Mouse (Mus musculus) myocyte (in vitro differentiated cells): ENCODE measurements around the gene Gna11. TPM values are rescaled to one million over a fixed set of nuclear protein-coding genes. Genes with fewer than 3 reads are reported as not detected.

Experiments used
- H3K27me3 ChIP-seq: one replicate; pipeline ENCODE4 v1.6.1; 2011; ENCODE audit not compliant: control insufficient read depth, insufficient read depth, insufficient read length
- H3K36me3 ChIP-seq: one replicate; pipeline ENCODE4 v1.6.1; 2011; ENCODE audit not compliant: control insufficient read depth, insufficient read depth
- H3K4me2 ChIP-seq: one replicate; pipeline ENCODE4 v1.6.1; 2011; ENCODE audit warnings: low read depth, control low read depth
- H3K4me3 ChIP-seq: one replicate; pipeline ENCODE4 v1.5.1; 2011; ENCODE audit warnings: mild to moderate bottlenecking, control low read depth, moderate library complexity
- H3K79me2 ChIP-seq: one replicate; pipeline ENCODE4 v1.6.1; 2011; ENCODE audit not compliant: control insufficient read depth, insufficient read depth
- H3ac ChIP-seq: one replicate; pipeline ENCODE4 v1.6.1; 2011; ENCODE audit not compliant: control insufficient read depth, insufficient read length
- CEBPB ChIP-seq: IDR thresholded peaks from 2 replicates; pipeline ENCODE4 v1.6.1; 2011; ENCODE audit warnings: mild to moderate bottlenecking, moderate library complexity; ENCODE audit not compliant: poor library complexity, insufficient read depth, severe bottlenecking
- E2F4 ChIP-seq: IDR thresholded peaks from one replicate; pipeline ENCODE4 v1.6.1; 2011; ENCODE audit warnings: mild to moderate bottlenecking, control low read depth, moderate library complexity; ENCODE audit not compliant: insufficient read depth
- MAX ChIP-seq: IDR thresholded peaks from one replicate; pipeline ENCODE4 v1.6.1; 2011; ENCODE audit warnings: low read depth, mild to moderate bottlenecking, control low read depth
- MYOD1 ChIP-seq, 3 experiments: IDR thresholded peaks; one replicate each; pipeline ENCODE4 v1.6.1; 2011; ENCODE audit warnings: control low read depth in 2 of 3, low read depth in 2 of 3, mild to moderate bottlenecking in 2 of 3, moderate library complexity in 1 of 3; ENCODE audit not compliant: insufficient read length in 2 of 3, control insufficient read depth in 1 of 3
- MYOG ChIP-seq, 3 experiments: IDR thresholded peaks; one replicate each; pipeline ENCODE4 v1.6.1; 2011; ENCODE audit warnings: control low read depth in 2 of 3, low read depth in 2 of 3, mild to moderate bottlenecking in 2 of 3; ENCODE audit not compliant: insufficient read length in 2 of 3, control insufficient read depth in 1 of 3, insufficient read depth in 1 of 3
- POLR2A ChIP-seq: IDR thresholded peaks from one replicate; pipeline ENCODE4 v1.6.1; 2011; ENCODE audit warnings: low read depth, mild to moderate bottlenecking, control low read depth, moderate library complexity; ENCODE audit not compliant: insufficient read length
- POLR2AphosphoS2 ChIP-seq: IDR thresholded peaks from one replicate; pipeline ENCODE4 v1.6.1; 2011; ENCODE audit warnings: low read depth, control low read depth; ENCODE audit not compliant: insufficient read length
- REST ChIP-seq: IDR thresholded peaks from one replicate; pipeline ENCODE4 v1.6.1; 2011; ENCODE audit warnings: mild to moderate bottlenecking, control low read depth, moderate library complexity; ENCODE audit not compliant: insufficient read depth, insufficient read length
- SRF ChIP-seq: IDR thresholded peaks from one replicate; pipeline ENCODE4 v1.6.1; 2011; ENCODE audit warnings: low read depth; ENCODE audit not compliant: control insufficient read depth, insufficient read length
- TCF12 ChIP-seq: IDR thresholded peaks from one replicate; pipeline ENCODE4 v1.6.1; 2011; ENCODE audit warnings: mild to moderate bottlenecking, control low read depth; ENCODE audit not compliant: poor library complexity, insufficient read depth, severe bottlenecking
- TCF3 ChIP-seq: IDR thresholded peaks from one replicate; pipeline ENCODE4 v1.6.1; 2011; ENCODE audit warnings: low read depth, control low read depth; ENCODE audit not compliant: insufficient read length
- USF1 ChIP-seq: IDR thresholded peaks from one replicate; pipeline ENCODE4 v1.6.1; 2011; ENCODE audit warnings: low read depth, mild to moderate bottlenecking, control low read depth, moderate library complexity
- polyA plus RNA-seq: library from polyadenylated mRNA; unstranded; fragments of >200 nt; fragmentation: generic; extraction: Trizol; gene quantifications from one replicate; pipeline ENCODE4 v1.2.1, GENCODE M21; 2012; ENCODE audit warnings: missing spikeins

Gene Gna11
- polyA plus RNA-seq, 1 experiment = 58.2 TPM

DNA sequence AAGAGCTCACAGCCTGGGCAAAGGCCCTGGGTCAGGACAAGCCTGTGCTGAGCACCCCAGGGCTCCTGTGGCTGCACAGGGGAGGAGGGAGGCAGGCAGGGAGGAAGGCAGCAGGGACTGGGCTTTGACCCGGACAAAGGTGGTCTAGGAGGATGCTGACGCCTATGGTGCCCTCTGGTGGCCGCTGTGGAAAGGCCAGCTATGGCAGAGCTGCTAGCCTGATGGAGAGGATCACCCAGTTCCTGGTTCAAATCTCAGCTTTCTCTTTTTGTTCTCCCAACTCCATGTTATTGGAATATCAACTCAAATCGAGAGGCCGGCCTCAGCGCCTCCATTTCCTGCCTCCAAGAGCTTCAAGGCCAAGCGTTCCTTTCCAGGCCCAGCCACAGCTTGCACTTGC lies 5.3 kb upstream of the Gna11 start:
- Histone ChIP-seq H3K79me2 (no peaks in the 10 kb centered on the region), H3K4me2 (no peak overlapping the region), H3K27me3 (no peaks in the 10 kb centered on the region), H3K4me3 (no peak overlapping the region), H3K36me3 (no peaks in the 10 kb centered on the region), H3ac (no peak overlapping the region)
- peak in 1 of 3 experiments; percentile 13 for TF ChIP-seq MYOG (IDR thresholded peaks at IDR 0.05; ENCODE audit: control insufficient read depth in 1 of 3, insufficient read depth in 1 of 3, insufficient read length in 2 of 3, low read depth in 2 of 3)
- TF ChIP-seq MYOD1 (IDR thresholded peaks at IDR 0.05; ENCODE audit: control insufficient read depth in 1 of 3, insufficient read length in 2 of 3, low read depth in 2 of 3) = no peak

DNA sequence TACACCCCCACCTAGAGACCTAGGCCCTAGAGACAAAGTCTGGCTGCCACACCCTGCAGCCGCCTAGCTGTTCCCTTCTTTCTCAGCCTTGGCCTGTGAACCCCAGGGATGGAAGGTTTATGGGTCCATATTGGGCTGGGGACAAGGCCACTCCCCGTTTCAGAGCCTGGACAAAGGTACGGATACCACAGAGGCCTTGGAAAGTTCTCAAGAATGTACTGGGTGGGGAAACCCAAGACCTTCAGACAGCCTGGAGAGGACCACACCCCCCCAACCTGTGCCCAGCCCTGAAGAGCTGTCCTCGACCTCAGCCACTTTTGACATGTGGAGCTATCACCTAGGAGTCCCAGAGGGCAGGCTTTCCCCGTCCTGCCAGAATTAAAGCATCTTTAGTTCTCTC lies 4.0 kb upstream of the Gna11 start:
- Histone ChIP-seq H3K4me2 (no peak overlapping the region), H3K79me2 (peaks cover 8% of the 10 kb centered on the region), H3ac (no peak overlapping the region), H3K36me3 (no peaks in the 10 kb centered on the region), H3K4me3 (no peak overlapping the region), H3K27me3 (no peaks in the 10 kb centered on the region)
- TF ChIP-seq MAX = no peak
- no peak for TF ChIP-seq POLR2A
- TF ChIP-seq MYOD1 (IDR thresholded peaks at IDR 0.05; ENCODE audit: control insufficient read depth in 1 of 3, insufficient read length in 2 of 3, low read depth in 2 of 3) = no peak
- no peak for TF ChIP-seq USF1
- no peak for TF ChIP-seq E2F4

DNA sequence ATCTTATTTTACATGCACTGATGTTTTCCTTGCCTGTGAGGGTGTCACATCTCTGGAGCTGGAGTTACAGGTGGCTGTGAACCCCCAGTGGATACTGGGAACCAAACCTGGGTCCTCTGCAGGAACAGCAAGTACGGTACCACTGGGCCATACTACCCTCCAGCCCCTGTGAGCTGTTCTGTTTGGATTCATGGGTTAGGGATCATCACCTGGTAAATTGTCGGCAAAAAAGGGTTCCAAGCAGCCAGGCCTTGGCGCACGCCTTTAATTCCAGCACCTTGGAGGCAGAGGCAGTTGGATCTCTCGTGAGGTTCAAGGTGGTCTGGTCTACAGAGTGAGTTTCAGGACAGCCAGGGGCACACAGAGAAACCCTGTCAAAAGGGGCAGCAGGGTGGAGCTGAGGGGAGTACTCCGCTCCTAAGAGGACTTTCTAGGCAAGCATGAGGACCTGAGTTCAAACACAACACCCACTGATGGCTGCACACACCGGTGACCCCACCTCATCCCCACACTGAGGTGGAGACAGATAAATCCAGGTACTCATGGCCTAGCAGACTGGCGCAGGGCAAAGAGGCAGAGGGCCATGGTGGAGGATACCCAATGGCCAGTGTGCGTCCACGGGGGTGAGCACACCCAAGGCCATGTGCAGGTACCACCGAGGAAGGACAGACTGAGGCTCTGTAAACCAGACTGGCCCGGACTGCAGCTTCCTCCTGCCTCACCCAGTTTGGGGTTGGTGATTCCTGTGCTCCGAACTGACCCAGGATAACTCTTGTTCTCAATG lies 2.0 kb upstream of the Gna11 start:
- H3K27me3 ChIP-seq = no peaks in the 10 kb centered on the region
- no peak overlapping the region for H3K4me3 ChIP-seq
- no peaks in the 10 kb centered on the region for H3K36me3 ChIP-seq
- H3K79me2 ChIP-seq = peaks cover 27% of the 10 kb centered on the region
- TF ChIP-seq MYOD1 (IDR thresholded peaks at IDR 0.05; ENCODE audit: control insufficient read depth in 1 of 3, insufficient read length in 2 of 3, low read depth in 2 of 3) = no peak
- TF ChIP-seq CEBPB = no peak
- TF ChIP-seq POLR2AphosphoS2 = no peak
- TF ChIP-seq REST = no peak
- H3K4me2 ChIP-seq = no peak overlapping the region
- H3ac ChIP-seq = no peak overlapping the region

DNA sequence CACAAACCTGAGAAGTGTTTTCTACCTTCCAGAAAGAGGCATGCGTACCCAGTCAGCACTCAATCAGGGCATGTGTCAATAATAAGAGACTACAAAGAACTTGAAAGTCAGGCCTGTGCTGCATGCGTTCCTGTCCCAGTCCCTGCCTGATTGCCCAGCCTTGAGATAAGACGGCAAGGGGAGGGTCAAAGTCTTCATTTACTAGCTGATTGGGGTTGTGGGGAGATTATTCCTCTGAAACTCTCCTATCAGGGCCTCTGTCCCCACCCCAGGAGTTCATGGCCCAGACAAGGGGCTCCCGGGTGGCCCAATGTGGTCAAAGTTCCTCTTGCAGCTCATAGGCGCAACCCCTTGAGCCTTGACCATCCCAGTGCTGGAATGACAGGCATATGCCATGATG lies 1.3 kb upstream of the Gna11 start:
- TF ChIP-seq MYOD1 (IDR thresholded peaks at IDR 0.05; ENCODE audit: control insufficient read depth in 1 of 3, insufficient read length in 2 of 3, low read depth in 2 of 3) (no peak), REST (no peak), POLR2AphosphoS2 (no peak), E2F4 (no peak), USF1 (no peak), CEBPB (no peak), SRF (no peak), TCF3 (no peak), TCF12 (no peak), MYOG (IDR thresholded peaks at IDR 0.05; ENCODE audit: control insufficient read depth in 1 of 3, insufficient read depth in 1 of 3, insufficient read length in 2 of 3, low read depth in 2 of 3) (no peak), POLR2A (no peak), MAX (no peak)
- H3K79me2 ChIP-seq = peaks cover 34% of the 10 kb centered on the region
- H3K36me3 ChIP-seq = no peaks in the 10 kb centered on the region
- no peak overlapping the region for H3K4me2 ChIP-seq
- H3ac ChIP-seq = no peak overlapping the region
- H3K4me3 ChIP-seq = no peak overlapping the region
- H3K27me3 ChIP-seq = no peaks in the 10 kb centered on the region

DNA sequence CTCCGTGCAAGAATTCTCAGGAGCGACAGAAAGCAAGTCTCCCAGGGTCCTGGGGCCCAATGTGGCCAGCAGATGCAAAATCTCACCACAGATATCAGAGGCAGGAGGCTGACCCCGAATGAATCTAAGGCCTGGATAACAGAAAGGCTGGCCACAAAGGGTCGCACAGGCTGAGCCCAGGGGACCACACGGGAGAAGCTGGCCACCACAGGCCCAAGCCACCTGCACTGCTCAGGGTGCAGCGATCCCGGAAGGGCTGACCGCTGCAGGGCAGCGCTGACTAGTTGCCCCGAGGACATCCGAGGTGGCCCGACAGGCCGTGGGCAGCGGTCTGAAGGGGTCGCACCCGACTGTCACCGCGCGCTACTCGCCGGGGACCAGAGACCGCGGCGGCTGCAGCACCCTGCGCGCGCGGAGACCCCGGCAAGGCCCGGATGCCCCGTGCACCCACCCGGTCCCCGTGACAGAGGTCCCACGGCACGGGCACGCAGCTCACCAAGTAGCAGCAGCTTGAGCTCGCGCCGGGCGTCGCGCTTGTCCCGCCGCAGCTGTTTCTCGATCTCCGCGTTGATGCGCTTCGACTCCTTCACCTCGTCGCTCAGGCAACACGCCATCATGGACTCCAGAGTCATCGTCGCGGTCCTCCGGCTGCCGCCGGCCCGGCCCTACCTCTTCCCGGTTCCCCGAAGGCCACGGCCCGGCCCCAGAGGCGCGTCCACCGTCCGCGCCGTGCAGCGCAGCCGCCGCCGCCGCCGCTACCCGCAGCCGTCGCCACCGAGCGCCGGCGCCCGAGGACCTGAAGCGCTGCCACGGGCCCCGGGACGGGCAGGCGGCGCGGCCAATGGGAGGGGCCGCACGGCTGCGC lies 462 bp downstream of the Gna11 start:
- TF ChIP-seq TCF3 = no peak
- no peak for TF ChIP-seq USF1
- TF ChIP-seq TCF12 = no peak
- no peak for TF ChIP-seq CEBPB
- TF ChIP-seq POLR2A = peak; percentile 77
- peak in 1 of 3 experiments; percentile 41 for TF ChIP-seq MYOD1 (IDR thresholded peaks at IDR 0.05; ENCODE audit: control insufficient read depth in 1 of 3, insufficient read length in 2 of 3, low read depth in 2 of 3)
- peak in 2 of 3 experiments; percentile 14 to 57 for TF ChIP-seq MYOG (IDR thresholded peaks at IDR 0.05; ENCODE audit: control insufficient read depth in 1 of 3, insufficient read depth in 1 of 3, insufficient read length in 2 of 3, low read depth in 2 of 3)
- no peak for TF ChIP-seq E2F4
- TF ChIP-seq MAX = no peak
- no peak for TF ChIP-seq SRF
- TF ChIP-seq POLR2AphosphoS2 = peak; percentile 22
- TF ChIP-seq REST = no peak
- H3K79me2 ChIP-seq = peaks cover 52% of the 10 kb centered on the region

More for the DNA sequence above, 462 bp downstream of the Gna11 start:
- H3K4me2 ChIP-seq = peak overlapping the region; percentile 98
- H3K27me3 ChIP-seq = no peaks in the 10 kb centered on the region
- H3ac ChIP-seq = peak overlapping the region; percentile 82
- H3K36me3 ChIP-seq = no peaks in the 10 kb centered on the region
- peak overlapping the region; percentile 44 for H3K4me3 ChIP-seq
